Mouse (Mus musculus) cerebellum, postnatal 10 days (tissue): Measurements from ENCODE around the gene Zic5.
A peak's percentile ranks its signal among the peaks of the same experiment; 100 is the strongest.

ENCODE experiments used
- DNase-seq, 2 experiments: peaks; one replicate each; pipeline ENCODE4 v3.0.0; 2021; ENCODE audit warnings: mixed read lengths in 2 of 2

Gene Zic5

DNA sequence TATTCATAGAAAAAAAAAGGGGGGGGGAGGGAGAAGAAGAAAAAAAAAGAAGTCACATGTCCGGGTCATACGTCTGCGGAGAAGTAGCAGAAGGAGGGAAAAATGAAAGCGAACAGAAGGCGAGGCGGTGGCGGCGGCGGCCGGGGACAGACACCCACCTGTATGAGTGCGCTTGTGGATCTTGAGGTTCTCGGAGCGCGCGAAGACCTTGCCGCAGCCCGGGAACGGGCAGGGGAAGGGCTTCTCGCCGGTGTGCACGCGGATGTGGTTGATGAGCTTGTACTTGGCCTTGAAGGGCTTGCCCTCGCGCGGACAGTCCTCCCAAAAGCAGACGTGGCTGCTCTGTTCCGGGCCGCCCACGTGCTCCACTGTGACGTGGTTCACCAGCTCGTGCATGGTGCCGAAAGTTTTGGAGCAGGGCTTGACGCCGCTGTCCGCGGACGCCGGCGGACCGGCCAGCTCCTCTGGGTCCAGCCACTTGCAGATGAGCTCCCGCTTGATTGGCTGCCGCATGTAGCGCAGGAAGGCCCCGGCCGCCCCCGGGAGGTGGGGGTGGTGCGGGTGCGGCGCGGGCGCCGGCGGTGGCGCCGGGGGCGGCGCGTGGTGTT, 1.6 kb downstream of the Zic5 start:
- peak; percentile 72 to 73 for DNase-seq

DNA sequence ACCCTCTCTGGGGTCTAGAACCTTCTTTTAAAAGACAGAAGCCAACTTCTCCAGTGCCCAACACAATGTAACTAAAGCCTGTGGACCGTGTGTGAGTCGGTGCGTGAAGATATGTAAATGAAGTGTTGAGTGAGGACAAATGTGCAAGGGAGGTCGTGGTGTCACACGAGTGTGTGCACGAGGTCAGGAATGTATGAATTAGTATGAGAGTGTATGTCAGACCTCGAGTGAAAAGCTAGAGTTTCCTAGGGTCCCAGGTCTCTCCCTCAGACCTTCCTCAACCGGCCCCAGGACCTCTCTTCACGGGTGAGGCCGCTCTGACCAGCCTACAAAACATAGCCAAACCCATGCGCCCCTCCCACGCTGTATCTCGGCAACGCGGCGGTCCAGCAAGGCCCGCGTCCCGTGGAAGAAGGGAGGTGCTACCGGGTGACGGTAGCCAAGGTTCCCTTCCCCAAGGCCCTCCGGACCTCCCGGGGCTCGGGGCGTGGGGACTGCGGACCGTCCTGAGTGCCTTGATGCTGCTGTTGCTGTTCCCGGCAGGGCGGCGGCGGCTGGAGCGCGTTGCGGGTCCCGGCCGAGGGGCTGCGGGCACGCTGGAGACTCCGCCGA, 2.3 kb downstream of the Zic5 start:
- DNase-seq = peak; percentile 65 to 70

DNA sequence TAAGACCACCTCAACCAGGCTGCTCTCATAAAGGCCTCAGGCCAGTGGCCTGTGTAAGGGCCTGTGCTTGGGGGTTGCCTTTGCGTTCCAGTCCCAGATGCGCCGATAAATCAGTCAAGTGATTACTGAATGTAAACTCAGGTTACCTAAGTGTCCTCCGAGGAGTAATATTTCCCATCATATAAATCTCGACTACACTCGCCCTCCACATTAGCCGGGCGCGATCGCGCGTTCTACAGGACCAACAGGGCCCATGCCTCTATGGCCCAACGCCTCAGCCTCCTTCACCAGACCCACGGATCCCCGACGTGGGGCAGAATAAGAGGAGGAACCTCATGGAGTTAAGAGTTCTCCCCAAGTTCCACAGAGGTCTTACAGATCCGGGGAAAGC, 2.8 kb downstream of the Zic5 start:
- DNase-seq = peak; percentile 43 to 58

DNA sequence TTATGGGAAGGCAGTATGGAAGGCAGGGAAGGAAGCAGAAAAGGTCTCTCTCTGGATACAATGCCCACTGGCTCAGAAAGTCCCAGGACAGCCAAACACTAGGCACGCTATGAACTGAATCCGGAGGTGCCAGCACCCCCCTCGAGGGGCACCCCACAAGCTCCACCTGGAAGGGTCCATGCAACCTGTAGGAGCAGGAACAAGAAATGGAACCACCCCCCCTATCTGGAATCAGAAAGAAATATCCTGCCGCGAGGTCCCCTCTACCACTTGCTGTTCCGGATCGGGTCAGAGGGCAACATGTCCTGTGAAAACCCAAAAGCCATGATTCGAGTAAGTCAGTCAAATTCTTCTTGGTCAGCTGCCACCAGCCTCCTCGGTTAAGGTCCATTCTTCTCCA, 3.5 kb downstream of the Zic5 start:
- peak; percentile 63 to 74 for DNase-seq

DNA sequence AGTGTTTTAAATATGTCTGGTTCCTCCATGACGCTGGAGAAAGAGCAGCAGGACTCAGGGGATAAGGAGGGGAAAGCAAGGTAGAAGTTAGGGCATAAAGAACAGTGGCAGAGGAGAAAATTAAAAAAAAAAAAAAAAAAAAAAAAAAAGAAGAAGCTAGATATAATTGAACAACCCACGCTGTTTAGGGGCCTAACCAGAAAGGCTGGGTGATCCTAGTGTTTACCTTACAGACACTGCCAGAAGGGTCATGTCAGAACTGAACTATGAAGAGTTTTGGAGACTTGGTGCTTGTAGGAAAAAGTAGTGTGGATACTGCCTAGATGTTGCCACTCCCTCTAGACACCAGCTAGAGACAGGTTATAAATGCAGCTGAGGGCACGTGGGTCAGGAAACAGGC, 4.0 kb downstream of the Zic5 start:
- DNase-seq = no peak

DNA sequence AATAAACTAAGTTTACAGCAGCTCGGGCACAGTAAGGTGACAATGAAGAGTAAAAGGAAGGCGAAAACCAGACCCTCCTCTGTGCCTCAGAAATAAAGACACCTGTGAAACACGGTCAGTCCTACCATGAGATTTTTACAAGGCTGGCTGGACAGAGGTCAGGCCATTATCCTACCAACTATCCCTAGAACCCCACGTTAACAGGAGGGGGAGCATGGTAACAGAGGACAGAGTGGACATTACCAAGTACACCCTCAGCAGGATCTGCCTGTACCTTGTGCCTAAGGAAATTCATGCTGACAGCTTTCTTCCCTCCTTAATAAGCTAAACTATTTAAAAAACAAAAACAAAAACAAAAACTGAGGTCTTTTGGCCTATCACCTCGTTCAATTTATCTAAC, 5.3 kb downstream of the Zic5 start:
- peak; percentile 30 to 53 for DNase-seq

DNA sequence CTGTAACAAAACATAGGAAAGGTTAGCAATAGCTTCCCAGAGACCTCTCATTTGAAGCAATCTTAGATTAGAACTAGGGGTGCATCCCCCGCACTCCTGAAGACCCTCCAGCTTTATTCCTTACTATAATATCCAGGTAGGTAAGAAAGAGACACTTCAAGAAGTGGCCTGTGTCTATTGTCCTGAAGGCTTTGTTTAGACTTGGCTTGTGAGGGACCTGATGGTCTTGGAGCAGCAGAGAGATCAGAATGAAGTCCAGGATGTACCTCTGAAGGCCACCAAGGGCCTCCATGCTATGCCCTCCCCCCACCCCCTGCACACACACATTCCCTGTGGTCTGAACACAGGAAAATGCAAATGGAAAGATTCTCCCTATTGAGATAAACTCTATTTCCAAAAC, 5.7 kb downstream of the Zic5 start:
- DNase-seq = peak; percentile 42 to 63

DNA sequence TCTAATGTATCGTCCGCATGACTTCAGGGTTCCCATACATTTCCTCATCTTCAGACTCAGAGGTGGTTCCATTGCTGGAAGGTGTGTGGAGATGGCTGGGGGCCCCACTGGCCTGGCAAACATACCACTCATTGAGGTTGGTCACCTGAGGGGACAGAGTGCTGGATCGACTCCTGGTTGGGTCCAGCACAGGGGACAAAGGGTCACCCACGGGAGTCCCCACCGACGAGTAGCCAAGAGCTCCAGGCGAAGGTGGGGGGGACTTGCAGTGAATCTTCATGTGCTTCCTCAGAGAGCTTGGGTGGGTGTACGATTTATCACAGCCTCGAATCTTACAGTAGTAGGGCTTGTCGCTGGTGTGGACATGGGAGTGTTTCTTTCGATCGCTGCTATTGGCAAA, 6.1 kb downstream of the Zic5 start:
- DNase-seq = peak; percentile 49 to 61

DNA sequence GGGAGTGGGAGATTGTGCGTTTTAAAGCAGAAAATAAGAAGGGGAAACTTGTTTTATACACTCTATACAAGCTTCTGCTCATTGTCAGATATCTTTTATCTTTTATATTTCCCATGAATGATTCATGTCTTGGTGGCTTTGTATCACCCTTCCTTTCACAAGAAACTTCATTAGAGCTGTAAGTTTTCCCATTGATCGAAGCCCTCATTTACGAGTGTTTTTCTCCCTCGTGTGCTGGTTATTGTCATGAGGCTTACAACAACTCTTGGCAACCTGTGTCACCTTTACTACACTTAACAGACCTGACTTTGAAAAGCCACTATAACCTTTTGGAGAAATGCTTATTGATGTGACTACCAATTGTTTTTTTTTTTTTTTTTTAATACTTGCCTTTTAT, 9.9 kb downstream of the Zic5 start:
- DNase-seq = peak in 1 of 2 experiments; percentile 30

DNA sequence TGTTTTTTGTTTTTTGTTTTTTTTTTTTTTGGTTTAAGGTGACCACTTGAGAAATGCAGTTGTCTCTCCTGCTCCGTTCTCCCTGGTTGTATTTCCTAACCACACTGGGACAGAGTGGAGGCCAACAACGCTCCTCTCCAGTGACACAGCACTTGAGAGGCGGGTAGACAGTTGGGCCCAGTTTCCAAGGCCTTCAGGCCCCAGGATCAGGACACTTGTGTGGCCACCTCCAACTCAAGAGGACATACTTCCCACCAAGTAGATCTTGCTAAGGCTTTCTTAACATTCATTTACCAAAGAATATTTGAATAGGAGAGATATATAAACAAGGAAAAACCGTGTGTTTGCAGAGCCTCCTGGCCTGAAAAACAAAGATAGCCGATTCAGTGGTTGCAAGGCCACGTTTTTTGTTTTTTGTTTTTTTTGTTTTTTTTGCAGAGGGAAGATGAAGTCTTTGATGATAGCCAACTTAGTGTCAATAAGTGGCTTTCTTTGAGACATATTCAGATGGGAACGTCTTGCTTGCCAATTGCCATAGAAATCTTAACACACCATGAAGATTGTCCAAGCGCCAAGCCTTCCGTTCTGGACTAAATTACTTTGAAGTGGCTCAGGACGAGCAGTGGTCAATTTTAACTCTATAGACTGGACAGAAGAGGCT, 10.4 kb downstream of the Zic5 start:
- peak; percentile 68 for DNase-seq

DNA sequence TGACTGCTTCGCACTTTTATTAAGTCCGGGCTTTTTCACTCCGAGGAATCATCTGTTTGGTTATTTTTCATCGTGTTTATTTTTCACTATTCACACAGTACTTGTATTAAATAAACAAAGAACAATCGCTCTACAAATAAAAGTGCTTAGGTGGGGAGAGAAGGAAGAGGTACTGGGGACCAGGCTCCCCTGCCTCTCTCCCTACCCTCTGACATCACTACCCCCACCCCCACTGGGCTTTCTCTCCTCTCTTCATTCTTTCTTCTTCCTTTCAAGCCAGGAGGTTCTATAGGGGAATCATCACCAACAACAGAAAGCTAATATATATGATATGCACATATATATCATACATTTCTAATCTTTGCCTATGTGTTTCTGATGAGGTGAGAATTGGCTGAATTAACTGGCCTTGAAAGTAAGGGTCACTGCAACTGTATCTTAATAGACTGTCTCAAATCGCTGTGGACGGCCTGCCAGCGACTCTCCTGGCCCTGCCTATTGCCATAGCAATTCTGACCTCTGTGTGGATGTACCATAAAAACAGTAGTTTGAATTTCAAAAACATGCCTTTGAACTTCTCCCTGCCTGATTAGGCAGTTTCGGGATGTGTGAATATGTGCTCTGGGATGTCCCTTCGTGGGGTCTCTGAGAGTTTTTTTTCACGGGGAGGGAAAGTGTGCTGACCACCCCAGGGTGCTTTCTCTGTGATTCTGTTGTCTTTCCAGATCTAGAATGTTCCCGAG, 11.3 kb downstream of the Zic5 start:
- peak; percentile 67 to 70 for DNase-seq

DNA sequence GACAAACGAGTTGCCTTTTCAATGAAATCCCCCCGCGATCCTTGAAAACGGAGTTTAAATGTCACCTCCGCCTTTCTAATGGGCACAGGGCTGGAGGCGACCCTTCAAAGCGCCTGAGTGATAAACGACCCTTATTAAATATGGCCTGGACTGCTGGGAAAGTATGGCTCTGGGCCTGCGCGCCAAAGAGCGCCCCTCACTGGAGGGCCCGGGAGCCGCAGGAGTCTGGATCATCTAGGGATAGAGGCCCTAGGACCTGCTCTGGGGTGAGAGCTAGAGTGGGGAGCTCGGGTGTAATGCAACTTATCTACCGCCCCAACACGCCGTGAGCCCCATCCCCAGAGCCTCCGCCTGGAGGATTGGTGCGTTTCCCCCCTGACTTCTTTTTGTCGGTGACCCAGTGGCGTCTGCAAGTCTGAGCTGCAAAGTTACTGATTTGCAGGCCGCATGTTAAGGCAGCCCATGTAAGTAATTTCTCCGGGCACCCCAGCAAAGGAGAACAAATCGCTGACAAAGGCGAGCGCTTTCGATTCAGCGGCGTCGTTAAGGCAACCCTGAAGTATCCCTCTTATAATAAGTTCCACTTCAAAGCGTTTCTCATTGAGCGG, 12.0 kb downstream of the Zic5 start:
- peak; percentile 87 to 90 for DNase-seq

DNA sequence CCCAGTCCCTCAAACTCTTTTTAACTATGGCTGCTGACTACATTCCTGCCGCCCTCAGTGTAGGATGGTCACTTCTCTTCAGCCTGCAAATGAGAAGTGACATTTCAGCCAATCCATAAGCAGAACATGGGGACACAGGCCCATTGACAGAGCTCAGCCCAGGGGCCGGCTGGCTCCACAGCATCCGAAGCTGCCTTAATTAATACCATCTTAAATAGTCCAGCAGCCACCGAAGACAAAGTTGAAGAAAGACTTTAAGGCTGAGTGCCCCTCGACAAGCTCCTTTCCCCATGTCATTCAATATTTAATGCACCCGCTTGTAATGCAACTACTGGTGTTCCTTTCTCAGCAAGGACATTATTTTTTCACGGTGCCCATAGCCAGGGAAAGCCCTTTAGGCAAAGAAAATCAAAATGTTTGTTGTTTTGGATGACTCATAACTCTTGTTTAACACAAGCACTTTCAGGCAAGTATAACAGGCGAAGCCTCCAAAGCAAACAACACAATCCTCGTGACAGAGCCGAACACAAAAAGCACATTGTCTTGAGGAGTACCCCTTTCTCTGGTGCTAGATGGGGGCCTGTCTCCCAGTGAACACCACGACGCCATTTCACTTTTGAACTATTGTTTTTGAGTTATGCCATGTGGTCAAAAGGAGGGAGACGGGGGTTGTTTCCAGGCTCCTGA, 12.6 kb downstream of the Zic5 start:
- peak; percentile 53 to 67 for DNase-seq

DNA sequence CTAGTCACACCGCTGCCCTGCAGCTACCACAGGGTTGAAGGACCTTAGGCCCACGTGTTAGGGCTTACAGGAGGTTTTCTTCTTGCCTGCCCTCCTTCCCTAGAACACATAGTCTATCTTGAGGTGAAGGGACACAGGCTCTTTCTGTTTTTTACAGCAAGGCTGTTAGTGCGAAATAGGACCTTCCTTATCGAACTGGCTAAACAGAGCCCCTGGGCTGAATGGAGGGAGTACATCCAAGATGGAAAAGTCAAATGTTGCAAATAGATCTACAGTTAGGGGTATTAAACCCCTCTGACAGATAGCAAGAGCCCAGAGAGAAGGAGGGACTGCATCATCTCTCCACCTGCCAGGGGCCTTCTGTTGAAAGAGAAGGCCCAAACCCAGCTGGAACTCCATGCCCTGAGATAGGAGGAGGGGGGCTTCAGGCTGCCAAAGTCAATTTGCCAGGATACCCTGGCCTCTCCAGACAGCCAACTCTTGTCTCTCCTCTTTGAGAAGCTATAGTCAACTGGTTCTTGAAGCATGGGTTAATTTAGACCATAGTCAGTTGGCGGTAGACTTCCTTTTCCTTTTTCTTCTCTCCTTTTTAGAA, 13.8 kb downstream of the Zic5 start:
- peak; percentile 71 to 87 for DNase-seq

DNA sequence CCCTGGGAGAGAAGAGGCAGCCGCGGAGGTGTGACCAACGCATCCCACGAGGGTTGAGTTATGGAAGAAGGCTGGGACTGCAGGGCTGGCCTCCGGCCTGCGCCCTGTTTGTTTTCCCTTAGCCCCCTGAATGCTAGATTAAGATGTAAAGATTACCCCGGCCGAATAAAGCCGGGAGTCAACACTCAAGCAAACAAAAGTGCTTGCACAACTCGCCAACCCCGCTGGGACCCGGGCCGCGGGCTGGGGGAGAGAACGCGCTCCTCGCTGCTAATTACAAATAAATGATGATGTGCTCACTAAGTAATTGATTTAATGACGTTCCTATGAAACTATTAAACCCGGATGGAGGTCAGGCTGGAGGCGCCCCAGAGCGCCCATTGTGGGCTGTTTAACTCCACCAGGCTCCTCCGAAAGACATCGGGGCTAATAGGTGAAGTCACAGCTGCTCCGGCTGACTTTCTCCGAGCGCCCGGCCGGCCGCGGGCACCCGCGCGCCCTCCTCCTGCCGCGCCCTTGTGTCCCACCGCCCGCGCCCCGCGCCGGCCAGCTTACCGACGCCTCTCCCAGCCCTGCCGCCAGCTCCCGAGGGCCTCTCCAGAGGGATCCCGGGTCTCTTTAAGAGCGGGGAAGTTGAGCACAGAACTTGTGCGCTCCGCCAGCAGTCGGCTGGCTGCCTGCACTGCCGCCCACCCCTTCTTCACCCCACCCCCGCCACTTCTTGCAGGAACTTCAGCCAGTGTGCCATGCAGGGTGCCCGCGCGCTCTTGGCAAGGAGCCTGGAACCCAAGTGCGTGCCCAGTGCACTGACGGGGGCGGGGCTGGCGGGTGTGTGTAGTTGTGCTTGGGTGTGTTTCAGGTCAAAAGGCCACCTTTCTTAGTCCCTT, 14.7 kb downstream of the Zic5 start, which contains the start of gene Gm5089:
Gm5089 (minus strand) TSS at position 620 of the 887 bp plus-strand sequence.
- peak; percentile 87 to 95 for DNase-seq

DNA sequence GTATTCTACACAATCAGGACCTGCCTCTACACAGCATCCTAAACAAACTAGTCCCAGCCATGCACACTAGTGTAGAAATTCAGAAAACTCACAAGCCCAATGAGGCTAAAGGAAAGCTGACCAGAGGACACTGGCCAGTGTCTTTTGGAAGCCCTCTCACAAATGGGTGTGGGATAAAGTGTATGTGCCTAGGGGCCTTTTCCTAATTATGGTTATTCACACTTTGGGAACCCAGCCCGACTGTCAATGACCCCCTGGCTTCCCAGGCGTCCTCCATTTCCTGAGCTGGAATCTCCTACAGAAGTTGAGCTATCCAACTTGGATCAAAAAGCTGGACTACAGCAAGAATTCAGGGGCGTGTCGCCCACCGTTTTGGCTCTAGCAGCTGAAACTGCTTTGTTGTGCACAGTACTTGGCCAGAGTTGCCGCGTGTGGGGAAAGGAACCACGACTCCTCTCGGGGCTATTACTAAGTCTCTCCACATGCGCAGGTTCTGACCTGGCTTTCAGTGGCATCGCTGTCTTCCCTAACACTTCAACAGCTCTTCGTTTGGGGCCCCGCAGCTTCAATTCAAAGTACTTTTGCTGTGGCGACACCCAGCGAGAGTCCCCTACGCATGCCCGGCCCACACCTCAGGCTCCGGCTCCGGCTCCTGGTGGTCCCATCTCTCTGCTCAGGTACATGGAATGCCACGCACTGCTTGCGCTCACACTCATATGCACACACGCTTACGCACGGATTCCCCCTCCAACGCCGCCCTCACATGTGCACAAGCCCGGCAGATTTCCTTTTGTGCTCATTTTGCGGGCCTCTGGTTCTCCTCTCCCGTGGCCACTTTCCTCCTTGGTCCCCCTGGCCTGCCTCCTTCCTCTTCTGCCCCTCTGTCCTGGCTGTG, 15.6 kb downstream of the Zic5 start:
- DNase-seq = peak; percentile 65 to 80

DNA sequence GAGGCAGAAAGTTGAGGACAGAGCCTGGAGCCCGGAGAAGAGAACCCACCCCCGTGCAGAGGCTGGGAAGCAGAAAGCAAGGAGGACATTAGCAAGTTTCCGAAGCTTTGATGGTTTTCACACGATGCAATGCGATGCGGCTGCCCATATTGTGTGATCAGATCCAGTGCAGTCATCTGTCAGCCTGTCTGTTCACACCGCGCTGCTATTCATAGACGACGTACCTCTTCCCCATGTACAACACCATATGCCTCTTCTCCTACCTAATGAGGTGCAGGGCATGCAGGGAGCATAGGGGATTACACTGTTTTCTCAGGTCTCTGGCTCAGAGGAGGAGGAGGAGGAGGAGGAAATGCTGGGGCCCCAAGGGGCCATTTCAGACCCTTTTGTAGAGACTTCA, 28.6 kb downstream of the Zic5 start:
- no peak for DNase-seq

DNA sequence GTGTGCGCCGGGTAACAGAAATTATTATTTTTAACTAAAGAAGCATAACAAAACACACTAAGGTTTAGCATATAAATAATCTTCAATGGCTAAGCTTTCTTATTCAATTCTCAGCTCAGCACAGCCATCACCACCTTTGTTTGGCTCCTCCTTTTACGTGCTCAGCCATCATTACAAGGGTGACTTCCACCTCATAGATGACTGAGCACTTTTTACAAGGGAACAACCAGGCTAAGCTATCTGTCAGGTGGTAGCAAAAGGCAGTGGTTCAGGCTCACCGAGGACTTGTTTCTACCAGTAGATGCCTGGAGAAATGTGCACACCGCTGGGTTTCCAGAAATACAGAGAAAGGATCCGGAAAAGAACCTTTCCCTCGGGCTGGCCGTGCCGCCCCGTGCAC, 31.4 kb downstream of the Zic5 start:
- DNase-seq = no peak

DNA sequence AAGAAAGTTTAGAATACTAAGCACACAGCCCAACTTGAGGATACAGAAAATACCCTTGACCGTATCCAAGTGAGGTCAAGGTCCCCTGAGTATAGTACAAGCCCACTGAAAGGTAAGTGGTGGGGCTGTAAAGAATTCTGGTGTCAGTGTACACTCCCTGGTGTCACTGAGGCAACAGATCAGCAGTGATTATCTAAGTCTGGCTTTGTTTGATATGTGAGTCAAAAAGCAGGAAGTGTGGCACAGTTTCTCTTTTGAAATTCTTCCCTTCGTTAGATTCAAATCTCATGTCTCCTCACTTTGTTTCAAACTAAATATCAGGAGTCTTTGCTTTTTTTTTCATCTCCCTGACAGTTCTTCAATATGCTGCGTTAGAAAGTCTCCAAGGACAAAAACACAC, 32.9 kb downstream of the Zic5 start:
- no peak for DNase-seq

DNA sequence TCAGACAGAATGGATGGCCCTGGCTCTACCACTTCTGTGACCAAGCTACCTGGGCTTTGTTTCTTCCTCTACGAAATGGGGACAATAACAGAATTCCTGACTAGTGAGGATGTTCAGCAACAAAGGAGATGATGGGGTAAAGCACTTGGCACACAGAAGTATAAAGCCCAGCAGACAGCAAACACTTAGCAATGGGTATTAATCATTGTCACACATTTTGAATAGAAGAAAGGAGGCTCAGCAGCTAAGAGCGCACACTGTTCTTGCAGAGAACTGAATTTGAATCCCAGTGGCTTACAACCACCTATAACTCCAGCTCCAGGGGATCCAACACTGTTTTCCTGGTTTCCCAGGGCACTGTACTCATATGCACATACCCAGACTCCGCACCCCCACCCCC, 37.8 kb downstream of the Zic5 start:
- DNase-seq = no peak
